Mouse (Mus musculus) intestine, embryonic 15.5 days (tissue): ENCODE measurements around the gene Rita1. TPM values are rescaled to one million over a fixed set of nuclear protein-coding genes. Genes with fewer than 3 reads are reported as not detected.

ENCODE experiments used
- ATAC-seq: fragments of 200-750 bp; cut with Nextera tagmentation; 2 replicates; pipeline ENCODE4 v1.8.0; 2017; ENCODE audit warnings: moderate TSS enrichment, moderate library complexity
- H3K27ac ChIP-seq: fragments of 300-500 bp; sonication (generic); 2 replicates; pipeline ENCODE4 v1.5.1; 2015; ENCODE audit warnings: mild to moderate bottlenecking, inconsistent platforms
- H3K27me3 ChIP-seq: fragments of 300-500 bp; sonication (generic); replicated peaks from 2 replicates; pipeline ENCODE4 v1.6.1; 2015; ENCODE audit warnings: inconsistent platforms
- H3K36me3 ChIP-seq: fragments of 300-500 bp; sonication (generic); 2 replicates; pipeline ENCODE4 v1.6.1; 2015; ENCODE audit warnings: inconsistent platforms
- H3K4me1 ChIP-seq: fragments of 300-500 bp; sonication (generic); replicated peaks from 2 replicates; pipeline ENCODE4 v1.6.1; 2015; ENCODE audit warnings: inconsistent platforms
- H3K4me2 ChIP-seq: fragments of 300-500 bp; sonication (generic); replicated peaks from 2 replicates; pipeline ENCODE4 v1.6.1; 2015; ENCODE audit warnings: mild to moderate bottlenecking, inconsistent platforms
- H3K4me3 ChIP-seq: fragments of 300-500 bp; sonication (generic); replicated peaks from 2 replicates; pipeline ENCODE4 v1.5.1; 2015; ENCODE audit warnings: inconsistent platforms
- H3K9ac ChIP-seq: fragments of 300-500 bp; sonication (generic); 2 replicates; pipeline ENCODE4 v1.6.1; 2015; ENCODE audit warnings: inconsistent platforms
- H3K9me3 ChIP-seq: fragments of 300-500 bp; sonication (generic); 2 replicates; pipeline ENCODE4 v1.6.1; 2016; ENCODE audit warnings: inconsistent platforms
- WGBS: fragments of 180-500 bp; shearing (Covaris S2); methylation state at CpG from one replicate; pipeline ENCODE4 v1.1.7; 2015; 5-methylcytosine and 5-hydroxymethylcytosine counted together
- polyA plus RNA-seq: library from polyadenylated mRNA; unstranded; fragments of >200 nt; fragmentation: Nextera tagmentation; extraction: Ambion mirVana; gene quantifications from 2 replicates; pipeline ENCODE4 v1.2.1, GENCODE M21; 2015

Rita1 gene
- polyA plus RNA-seq, 1 experiment from 2014 or later: 11.4 TPM

- Histone ChIP-seq H3K9me3 (no peaks in the 10 kb centered on the region), H3K9ac (0 out of 2 replicates have a peak overlapping the region, but pooled peaks have one; percentile 2), H3K36me3 (peaks cover 12% of the 10 kb centered on the region), H3K27me3 (no peaks in the 10 kb centered on the region), H3K4me3 (no peak overlapping the region), H3K4me1 (peaks cover 41% of the 10 kb centered on the region), H3K27ac (peak overlapping the region; percentile 79), H3K4me2 (peak overlapping the region; percentile 18)
- ATAC-seq: peak; percentile 16; the same call in 1 of the 2 replicates
- 22% methylated on average over 12 of the region's 12 CpGs for WGBS
These were observed 33.8 kb downstream of the Rita1 start for GRCm38 (mm10) chr5:120578504-120579081.

DNA sequence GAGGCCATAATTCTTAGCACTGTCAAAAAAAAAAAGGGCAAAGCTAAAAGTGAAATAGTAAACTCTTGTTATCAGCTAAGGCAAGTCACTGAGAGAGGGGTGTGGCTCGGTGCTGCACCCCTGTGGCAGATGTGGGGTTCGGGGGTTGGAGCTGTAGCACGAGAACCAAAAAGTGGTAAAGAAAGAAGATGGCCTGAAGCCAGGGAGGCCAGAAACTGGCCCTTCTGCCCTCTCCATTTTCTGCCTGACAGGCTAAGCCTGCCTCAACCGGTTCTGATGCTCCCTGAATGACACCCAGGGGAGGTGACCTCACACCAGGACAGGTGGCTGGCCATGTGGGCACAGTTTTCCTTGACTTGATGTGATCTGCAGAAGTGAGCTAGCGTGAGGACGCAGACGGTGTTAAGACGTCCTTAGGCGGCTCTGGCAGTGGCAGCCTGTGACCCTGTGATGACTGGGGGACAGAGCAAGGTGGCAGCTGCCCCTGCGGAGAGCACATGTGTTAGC lies 34.4 kb downstream of the Rita1 start:
- H3K27ac ChIP-seq: peak overlapping the region; percentile 79
- H3K9ac ChIP-seq: no peak overlapping the region
- no peak for ATAC-seq
- no peak overlapping the region for H3K4me3 ChIP-seq
- peaks cover 41% of the 10 kb centered on the region for H3K4me1 ChIP-seq
- 53% methylated on average over 10 of the region's 10 CpGs for WGBS
- no peaks in the 10 kb centered on the region for H3K9me3 ChIP-seq
- H3K4me2 ChIP-seq: no peak overlapping the region
- H3K27me3 ChIP-seq: no peaks in the 10 kb centered on the region
- H3K36me3 ChIP-seq: peaks cover 6% of the 10 kb centered on the region; the same call in 1 of the 2 replicates

DNA sequence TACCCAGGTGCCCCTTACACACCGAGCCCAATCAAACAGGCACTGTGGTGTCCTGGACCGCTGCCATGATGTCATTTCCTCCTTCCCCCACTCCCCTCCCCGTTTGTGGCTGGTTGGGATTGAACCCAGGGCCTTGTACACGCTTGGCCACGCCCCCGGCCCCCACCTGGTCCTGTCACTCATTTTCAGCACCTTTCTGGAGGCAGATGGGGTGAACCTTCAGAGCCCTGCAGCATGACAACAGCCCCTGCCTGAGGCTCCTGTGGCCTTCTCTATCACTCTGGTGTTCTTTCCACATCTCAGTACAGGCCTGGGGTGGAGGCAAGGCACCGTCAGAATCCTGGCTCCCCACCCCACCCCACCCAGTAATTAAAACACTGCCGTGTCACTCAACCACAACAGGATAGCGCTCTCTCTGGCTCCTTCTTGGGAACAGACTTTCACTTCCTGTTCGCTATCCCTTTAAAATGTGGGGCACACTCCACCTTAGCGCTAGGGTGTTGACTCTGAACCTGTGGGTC lies 35.5 kb downstream of the Rita1 start:
- Histone ChIP-seq H3K36me3 (0 out of 2 replicates have a peak, but pooled peaks cover 3% of the 10 kb centered on the region), H3K4me2 (no peak overlapping the region), H3K27me3 (no peaks in the 10 kb centered on the region), H3K9me3 (no peaks in the 10 kb centered on the region), H3K9ac (no peak overlapping the region), H3K4me3 (no peak overlapping the region), H3K4me1 (peaks cover 38% of the 10 kb centered on the region), H3K27ac (no peak overlapping the region)
- 71% methylated on average over 11 of the region's 11 CpGs for WGBS
- peak; percentile 32 for ATAC-seq

DNA sequence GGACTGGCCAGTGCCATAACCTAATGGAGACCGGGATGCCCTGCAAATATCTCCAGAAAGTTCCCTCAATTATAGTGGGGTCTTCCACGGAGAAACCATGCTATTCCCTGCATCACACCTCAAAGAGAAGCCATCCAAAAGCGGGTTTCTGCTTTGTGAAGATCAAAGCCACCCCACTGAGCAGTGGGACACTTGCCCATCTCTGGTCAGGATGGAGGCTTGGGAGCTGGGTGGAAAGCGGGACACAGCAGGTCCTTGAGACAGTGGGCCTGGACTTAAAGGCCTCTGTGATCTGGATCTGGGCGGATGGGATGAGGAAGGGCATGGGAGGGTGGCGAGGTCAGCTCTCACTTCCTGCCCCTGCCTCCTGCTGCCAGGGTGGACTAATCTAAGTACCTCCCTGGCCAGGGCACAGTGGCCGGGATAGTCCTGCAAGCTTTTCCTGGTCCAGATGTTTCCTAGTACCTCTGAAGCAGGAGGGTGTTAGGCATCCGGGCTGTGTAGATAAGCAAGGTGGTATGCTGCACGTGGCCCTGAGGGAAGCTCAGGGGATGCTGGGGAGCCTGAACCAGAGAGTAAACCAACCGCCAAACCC lies 37.8 kb downstream of the Rita1 start:
- ATAC-seq: no peak
- Histone ChIP-seq H3K27ac (no peak overlapping the region), H3K36me3 (no peaks in the 10 kb centered on the region), H3K9me3 (no peaks in the 10 kb centered on the region), H3K4me2 (no peak overlapping the region), H3K9ac (no peak overlapping the region), H3K4me1 (peaks cover 47% of the 10 kb centered on the region), H3K4me3 (no peak overlapping the region), H3K27me3 (no peaks in the 10 kb centered on the region)
- 75% methylated on average over 10 of the region's 10 CpGs for WGBS

GRCm38 (mm10) chr5:120571056-120571740 lies 41.2 kb downstream of the Rita1 start:
- ATAC-seq: no peak; the same call in 1 of the 2 replicates
- H3K4me1 ChIP-seq: peaks cover 53% of the 10 kb centered on the region
- no peaks in the 10 kb centered on the region for H3K9me3 ChIP-seq
- no peaks in the 10 kb centered on the region for H3K36me3 ChIP-seq
- WGBS: 49% methylated on average over 14 of the region's 14 CpGs
- H3K27ac ChIP-seq: peak overlapping the region; percentile 57
- H3K4me2 ChIP-seq: no peak overlapping the region
- no peak overlapping the region for H3K4me3 ChIP-seq
- no peak overlapping the region for H3K9ac ChIP-seq
- no peaks in the 10 kb centered on the region for H3K27me3 ChIP-seq

- Histone ChIP-seq H3K4me2 (no peak overlapping the region), H3K4me1 (peaks cover 61% of the 10 kb centered on the region), H3K9me3 (no peaks in the 10 kb centered on the region), H3K27ac (peak overlapping the region; percentile 57; the same call in 1 of the 2 replicates), H3K4me3 (no peak overlapping the region), H3K9ac (no peak overlapping the region), H3K36me3 (no peaks in the 10 kb centered on the region), H3K27me3 (no peaks in the 10 kb centered on the region)
- ATAC-seq: no peak
- WGBS: 76% methylated on average over 11 of the region's 11 CpGs
These were observed 42.0 kb downstream of the Rita1 start for GRCm38 (mm10) chr5:120570289-120570897.

DNA sequence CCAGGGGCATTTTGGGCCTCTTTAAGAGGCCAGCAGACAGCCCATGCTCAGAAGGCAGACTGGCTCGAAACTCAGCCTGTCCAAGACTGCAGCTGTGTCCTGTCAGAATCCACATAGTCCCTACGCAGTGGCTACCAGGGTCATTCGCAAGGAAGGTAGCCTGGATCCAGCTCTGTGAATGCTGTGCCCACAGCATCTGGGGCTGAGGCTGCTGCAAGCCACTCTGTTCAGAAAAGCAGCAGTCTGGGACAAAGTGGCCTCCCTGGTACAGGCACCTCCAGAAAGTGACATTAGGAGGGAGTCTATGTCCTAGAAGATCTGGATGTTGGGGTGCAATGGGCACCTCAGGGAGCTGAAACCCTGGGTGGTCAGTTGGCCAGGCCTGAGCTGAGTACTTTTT lies 42.6 kb downstream of the Rita1 start:
- no peak for ATAC-seq
- Histone ChIP-seq H3K9ac (no peak overlapping the region), H3K36me3 (no peaks in the 10 kb centered on the region), H3K4me1 (peaks cover 65% of the 10 kb centered on the region), H3K4me2 (no peak overlapping the region), H3K4me3 (no peak overlapping the region), H3K9me3 (no peaks in the 10 kb centered on the region), H3K27ac (no peak overlapping the region), H3K27me3 (no peaks in the 10 kb centered on the region)
- 64% methylated on average over 3 of the region's 3 CpGs for WGBS

- Histone ChIP-seq H3K4me2 (no peak overlapping the region), H3K9me3 (no peaks in the 10 kb centered on the region), H3K27me3 (no peaks in the 10 kb centered on the region), H3K4me1 (peaks cover 67% of the 10 kb centered on the region), H3K9ac (peak overlapping the region; percentile 17; the same call in 1 of the 2 replicates), H3K36me3 (no peaks in the 10 kb centered on the region), H3K27ac (no peak overlapping the region), H3K4me3 (no peak overlapping the region)
- no peak for ATAC-seq
- 71% methylated on average over 4 of the region's 4 CpGs for WGBS
These were observed 43.4 kb downstream of the Rita1 start for GRCm38 (mm10) chr5:120568964-120569363.

DNA sequence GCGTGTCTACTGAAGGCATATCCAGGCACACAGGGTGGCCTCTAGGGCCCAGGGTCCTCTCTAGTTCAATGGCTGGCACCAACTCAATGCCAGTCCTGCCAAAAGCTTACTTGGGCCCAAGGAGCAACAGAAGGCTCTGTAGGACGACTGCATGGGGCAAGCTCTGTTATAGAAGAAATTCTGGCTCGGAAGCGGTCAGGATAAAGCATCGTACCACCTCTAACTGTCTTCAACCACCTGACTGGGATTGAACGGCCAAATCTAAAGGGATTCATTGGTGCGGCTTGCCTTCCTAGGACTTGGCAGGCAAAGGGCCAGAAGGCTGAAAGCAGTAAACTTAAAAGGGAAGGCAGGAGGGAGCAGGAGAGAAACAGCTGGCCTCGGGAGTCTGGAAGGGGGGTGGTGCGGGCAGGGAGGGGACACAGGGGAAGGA lies 44.0 kb downstream of the Rita1 start:
- Histone ChIP-seq H3K9ac (peak overlapping the region; percentile 8; the same call in 1 of the 2 replicates), H3K9me3 (no peaks in the 10 kb centered on the region), H3K4me1 (peaks cover 72% of the 10 kb centered on the region), H3K4me2 (0 out of 2 replicates have a peak overlapping the region, but pooled peaks have one; percentile 5), H3K27me3 (no peaks in the 10 kb centered on the region), H3K27ac (peak overlapping the region; percentile 76), H3K4me3 (no peak overlapping the region), H3K36me3 (no peaks in the 10 kb centered on the region)
- no peak for ATAC-seq
- 55% methylated on average over 9 of the region's 9 CpGs for WGBS

DNA sequence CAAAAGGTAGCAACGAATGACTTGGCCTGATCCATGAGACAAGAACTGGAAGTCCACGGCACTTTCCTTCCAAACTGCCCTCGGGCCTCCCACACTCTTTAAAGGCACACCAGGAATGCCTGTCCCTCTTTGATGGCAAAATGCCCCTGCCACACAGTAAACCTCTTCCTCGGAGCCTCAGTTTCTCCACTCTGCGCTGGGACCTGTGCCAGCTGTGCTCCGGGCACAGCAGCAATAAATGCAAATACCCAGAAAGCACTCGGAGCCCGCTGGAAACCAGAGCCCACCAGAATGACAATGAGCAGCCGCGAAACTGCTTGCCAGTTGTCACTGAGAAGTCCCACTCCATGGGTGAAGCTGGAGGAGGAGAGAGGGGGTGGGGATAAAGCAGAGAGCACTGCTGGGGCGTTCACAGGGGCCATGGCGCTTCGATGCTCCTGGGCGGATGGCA lies 44.6 kb downstream of the Rita1 start:
- Histone ChIP-seq H3K9ac (peak overlapping the region; percentile 8; the same call in 1 of the 2 replicates), H3K9me3 (no peaks in the 10 kb centered on the region)
- ATAC-seq: no peak

DNA sequence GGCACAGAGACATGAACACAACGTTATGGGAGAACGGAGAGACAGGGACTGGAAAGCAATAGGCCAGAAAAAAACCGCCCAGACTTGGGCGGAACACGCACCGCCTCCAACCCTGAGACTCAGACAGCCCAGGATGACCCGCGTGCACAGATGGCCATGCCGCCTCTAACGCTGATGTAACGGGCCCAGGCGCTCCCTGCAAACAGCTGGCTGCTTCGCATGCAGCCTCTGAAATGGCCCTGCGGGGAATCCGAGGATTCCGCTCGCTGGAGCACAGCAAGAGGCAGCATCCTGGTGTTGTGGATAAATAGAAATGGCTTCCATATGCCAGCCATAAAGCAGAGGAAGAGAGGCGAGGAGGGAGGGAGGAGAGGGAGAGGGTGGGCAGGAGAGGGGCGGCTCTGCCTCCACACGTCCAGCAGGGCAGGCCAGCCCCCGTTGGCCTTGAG lies 45.1 kb downstream of the Rita1 start:
- WGBS: 31% methylated on average over 21 of the region's 21 CpGs
- H3K27ac ChIP-seq: peak overlapping the region; percentile 76
- peaks cover 82% of the 10 kb centered on the region for H3K4me1 ChIP-seq
- no peaks in the 10 kb centered on the region for H3K9me3 ChIP-seq
- no peak overlapping the region for H3K9ac ChIP-seq
- H3K4me2 ChIP-seq: peak overlapping the region; percentile 22; the same call in 1 of the 2 replicates
- 0 out of 2 replicates have a peak, but pooled peaks have one; percentile 22 for ATAC-seq
- no peaks in the 10 kb centered on the region for H3K36me3 ChIP-seq
- no peak overlapping the region for H3K4me3 ChIP-seq
- no peaks in the 10 kb centered on the region for H3K27me3 ChIP-seq

More for the DNA sequence above, 44.6 kb downstream of the Rita1 start:
- whole genome bisulfite sequencing: 52% methylated on average over 14 of the region's 14 CpGs
- Histone ChIP-seq H3K4me1 (peaks cover 78% of the 10 kb centered on the region), H3K36me3 (no peaks in the 10 kb centered on the region), H3K27ac (peak overlapping the region; percentile 76), H3K4me3 (no peak overlapping the region), H3K4me2 (peak overlapping the region; percentile 5; the same call in 1 of the 2 replicates), H3K27me3 (no peaks in the 10 kb centered on the region)
